Mouse (Mus musculus): ENCODE data around the gene Hist1h2ab. TPM values are rescaled to one million over a fixed set of nuclear protein-coding genes. Genes with fewer than 3 reads are reported as not detected.

The Hist1h2ab gene
- total RNA-seq, 2 experiments from 2014 or later, result 24.4 to 27.3 TPM

DNA sequence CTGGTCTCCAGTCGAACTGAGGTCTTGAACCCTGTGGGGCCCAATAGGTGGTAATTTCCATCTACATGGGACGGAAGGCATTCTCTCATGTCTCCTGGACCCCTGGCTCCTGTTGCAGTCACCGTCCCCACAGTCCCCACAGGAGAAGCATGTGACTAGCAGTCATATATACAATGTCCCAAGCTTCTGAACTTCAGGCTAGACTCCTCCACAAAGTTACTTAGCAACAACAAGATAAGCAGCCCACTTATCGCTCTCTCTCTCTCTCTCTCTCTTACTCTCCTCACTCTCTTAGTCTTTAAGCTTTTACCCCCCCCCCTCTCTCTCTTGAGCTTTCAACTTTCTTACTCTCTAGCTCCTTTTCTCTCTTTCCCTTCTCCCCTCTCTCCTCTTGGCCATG, 26.7 kb upstream of the Hist1h2ab start:
- no peak for DNase-seq (ENCODE audit: low spot score in 2 of 2)
- Histone ChIP-seq H3K4me3 (no peak overlapping the region), H3K27ac (no peak overlapping the region)
- no peak for TF ChIP-seq CTCF (conservative IDR thresholded peaks at IDR 0.05)

DNA sequence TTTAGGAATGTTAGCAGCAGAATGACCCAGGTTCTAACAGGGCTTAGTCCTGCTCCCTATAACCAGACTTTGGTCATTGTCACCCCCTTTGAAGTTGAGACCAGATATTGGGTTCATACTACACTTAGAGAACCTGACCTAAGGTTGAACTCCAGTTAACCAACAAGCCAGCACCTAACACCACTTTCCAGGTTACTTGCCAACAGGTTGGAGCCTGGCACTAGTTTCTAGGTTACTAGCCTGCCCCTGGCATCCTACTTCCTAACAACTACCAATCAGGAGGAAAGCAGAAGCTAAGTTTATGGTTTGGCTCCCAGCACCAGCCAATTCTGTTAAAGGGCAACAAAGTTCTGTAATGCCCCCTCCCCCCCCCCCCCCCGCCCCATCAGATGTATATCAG, 25.7 kb upstream of the Hist1h2ab start:
- TF ChIP-seq CTCF (conservative IDR thresholded peaks at IDR 0.05), result no peak
- no peak for DNase-seq (ENCODE audit: low spot score in 2 of 2)
- no peak overlapping the region for H3K4me3 ChIP-seq

GRCm38 (mm10) chr13:23728472-23729191, 22.3 kb upstream of the Hist1h2ab start:
- no peak for DNase-seq (ENCODE audit: low spot score in 2 of 2)
- H3K4me3 ChIP-seq, result no peak overlapping the region
- H3K27ac ChIP-seq, result peak overlapping the region; percentile 14; the same call in 1 of the 2 replicates
- no peak for TF ChIP-seq CTCF (conservative IDR thresholded peaks at IDR 0.05)

More for the DNA sequence above, 25.7 kb upstream of the Hist1h2ab start:
- H3K27ac ChIP-seq, result no peak overlapping the region

- no peak overlapping the region for H3K4me3 ChIP-seq
- no peak overlapping the region; the same call in 1 of the 2 replicates for H3K27ac ChIP-seq
- no peak for TF ChIP-seq CTCF (conservative IDR thresholded peaks at IDR 0.05)
- DNase-seq (ENCODE audit: low spot score in 2 of 2), result no peak
Measured at GRCm38 (mm10) chr13:23729192-23729525, 21.8 kb upstream of the Hist1h2ab start.

GRCm38 (mm10) chr13:23729706-23730105, 21.2 kb upstream of the Hist1h2ab start:
- no peak for TF ChIP-seq CTCF (conservative IDR thresholded peaks at IDR 0.05)
- Histone ChIP-seq H3K4me3 (no peak overlapping the region), H3K27ac (no peak overlapping the region)
- DNase-seq (ENCODE audit: low spot score in 2 of 2), result no peak

- Histone ChIP-seq H3K27ac (no peak overlapping the region), H3K4me3 (no peak overlapping the region)
- DNase-seq (ENCODE audit: low spot score in 2 of 2), result no peak
- no peak for TF ChIP-seq CTCF (conservative IDR thresholded peaks at IDR 0.05)
Measured at GRCm38 (mm10) chr13:23730479-23730878, 20.4 kb upstream of the Hist1h2ab start.

DNA sequence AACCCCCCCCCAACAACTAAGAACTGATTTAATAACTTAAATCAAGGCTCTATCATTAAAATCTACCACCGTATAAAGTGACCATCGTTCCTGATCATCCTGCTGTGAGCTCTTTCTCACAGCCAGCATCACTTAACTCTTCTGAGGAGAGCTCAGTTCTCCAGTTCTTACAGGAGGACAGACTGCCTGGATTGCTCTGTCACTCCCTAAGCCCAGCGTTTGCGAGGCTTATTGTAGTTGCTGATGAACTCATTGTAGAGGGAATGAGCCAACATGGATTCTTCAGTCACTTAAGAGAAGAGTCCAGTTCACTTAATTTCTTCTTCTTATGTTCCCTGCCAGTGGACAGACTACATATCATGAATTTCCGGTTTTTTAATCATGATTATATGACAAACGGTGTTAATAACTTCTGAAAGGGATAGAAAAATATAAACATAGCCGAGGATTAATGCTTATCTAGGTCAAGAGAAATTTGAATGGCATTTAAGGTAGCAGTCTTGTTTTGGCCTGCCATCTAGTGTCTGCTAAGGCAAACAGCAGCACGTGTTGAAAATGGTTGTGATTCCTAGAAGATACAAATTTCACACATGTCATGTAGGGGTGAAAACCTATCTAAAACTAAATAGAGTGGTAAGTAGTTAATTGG, 18.6 kb upstream of the Hist1h2ab start:
- Histone ChIP-seq H3K4me3 (no peak overlapping the region), H3K27ac (no peak overlapping the region)
- DNase-seq (ENCODE audit: low spot score in 2 of 2), result no peak
- TF ChIP-seq CTCF (conservative IDR thresholded peaks at IDR 0.05), result peak; percentile 92

- Histone ChIP-seq H3K27ac (no peak overlapping the region), H3K4me3 (no peak overlapping the region)
- no peak for TF ChIP-seq CTCF (conservative IDR thresholded peaks at IDR 0.05)
- DNase-seq (ENCODE audit: low spot score in 2 of 2), result no peak
Measured at GRCm38 (mm10) chr13:23737091-23737490, 13.8 kb upstream of the Hist1h2ab start.

DNA sequence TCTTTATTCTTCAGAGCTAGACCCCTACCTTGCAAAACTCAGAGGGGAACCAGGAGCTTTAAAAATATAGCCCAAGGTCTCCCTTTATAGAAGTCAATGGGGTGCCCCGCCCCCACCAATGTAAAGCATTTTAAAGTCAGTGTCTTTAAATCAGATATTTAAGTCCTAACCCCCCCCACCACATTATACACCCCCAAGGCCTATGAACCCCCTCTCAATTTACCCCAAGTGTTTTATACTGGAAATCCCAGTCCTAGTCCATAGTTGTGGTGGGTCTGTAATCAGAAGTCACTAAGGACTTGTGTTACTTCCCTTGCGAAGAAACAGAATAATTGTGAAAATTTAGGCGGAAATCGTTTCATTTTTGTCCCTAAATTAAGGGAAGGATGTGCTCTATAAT, 12.9 kb upstream of the Hist1h2ab start:
- DNase-seq (ENCODE audit: low spot score in 2 of 2), result no peak
- TF ChIP-seq CTCF (conservative IDR thresholded peaks at IDR 0.05), result no peak
- H3K27ac ChIP-seq, result peak overlapping the region; percentile 95
- peak overlapping the region; percentile 87 for H3K4me3 ChIP-seq

DNA sequence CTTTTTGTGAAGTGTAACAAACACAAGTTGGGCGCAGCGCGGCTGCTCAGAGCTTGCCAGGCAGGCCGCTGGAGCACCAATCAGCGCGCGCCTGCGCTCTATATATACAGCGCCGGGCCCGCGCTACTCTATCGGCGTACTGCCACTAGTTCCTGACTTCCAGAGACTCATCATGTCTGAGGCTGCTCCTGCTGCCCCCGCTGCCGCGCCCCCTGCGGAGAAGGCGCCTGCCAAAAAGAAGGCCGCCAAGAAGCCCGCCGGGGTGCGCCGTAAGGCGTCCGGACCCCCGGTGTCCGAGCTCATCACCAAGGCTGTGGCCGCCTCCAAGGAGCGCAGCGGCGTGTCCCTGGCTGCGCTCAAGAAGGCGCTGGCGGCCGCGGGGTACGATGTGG, 12.3 kb upstream of the Hist1h2ab start, which contains the start of gene Hist1h1c:
TSS of gene Hist1h1c (plus strand) at position 132 of the 392 bp plus-strand sequence.
- peak within 1 kb of the TSS; percentile 87 for H3K4me3 ChIP-seq
- no peak for TF ChIP-seq CTCF (conservative IDR thresholded peaks at IDR 0.05)
- H3K27ac ChIP-seq, result peak within 1 kb of the TSS; percentile 95
- peak; percentile 80 to 84 for DNase-seq (ENCODE audit: low spot score in 2 of 2)

- H3K4me3 ChIP-seq, result peak overlapping the region; percentile 87
- DNase-seq (ENCODE audit: low spot score in 2 of 2), result peak; percentile 90 to 98
- TF ChIP-seq CTCF (conservative IDR thresholded peaks at IDR 0.05), result no peak
- peak overlapping the region; percentile 95 for H3K27ac ChIP-seq
Measured at GRCm38 (mm10) chr13:23739069-23739921, 11.6 kb upstream of the Hist1h2ab start.

DNA sequence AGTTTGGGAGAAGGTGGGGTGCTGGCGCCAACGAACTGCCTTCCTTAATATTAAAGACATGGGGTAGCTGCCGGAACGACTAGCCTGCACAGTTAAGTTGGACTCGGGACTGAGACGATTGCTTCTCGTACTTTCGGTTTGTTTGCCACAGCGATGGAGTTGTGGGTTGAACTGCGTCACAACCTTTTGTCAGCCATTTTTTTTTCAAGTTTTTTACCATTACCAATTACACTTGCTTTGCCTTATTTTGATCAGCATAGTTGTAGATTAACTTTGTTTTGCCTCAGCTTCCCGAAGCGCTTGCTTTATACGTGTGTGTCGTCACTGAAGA, 11.0 kb upstream of the Hist1h2ab start:
- Histone ChIP-seq H3K27ac (peak overlapping the region; percentile 95), H3K4me3 (peak overlapping the region; percentile 87)
- no peak for TF ChIP-seq CTCF (conservative IDR thresholded peaks at IDR 0.05)
- DNase-seq (ENCODE audit: low spot score in 2 of 2), result no peak

- Histone ChIP-seq H3K27ac (peak overlapping the region; percentile 95), H3K4me3 (peak overlapping the region; percentile 87)
- DNase-seq (ENCODE audit: low spot score in 2 of 2), result no peak
- TF ChIP-seq CTCF (conservative IDR thresholded peaks at IDR 0.05), result no peak
Measured at GRCm38 (mm10) chr13:23740256-23740840, 10.6 kb upstream of the Hist1h2ab start.

Measured in layer of hippocampus, adult 2 months (tissue).